Mouse (Mus musculus) hindbrain, embryonic 11.5 days (tissue): Measurements from ENCODE around the gene Speg. TPM values are rescaled to one million over a fixed set of nuclear protein-coding genes. Genes with fewer than 3 reads are reported as not detected.

ENCODE experiments used
- ATAC-seq: fragments of 200-750 bp; cut with Nextera tagmentation; 2 replicates; pipeline ENCODE4 v1.8.0; 2017; ENCODE audit warnings: mild to moderate bottlenecking, moderate TSS enrichment, moderate library complexity; ENCODE audit not compliant: low FRiP score
- DNase-seq: peaks from one replicate; pipeline ENCODE4 v3.0.0-alpha.2; 2015; ENCODE audit warnings: low spot score
- H3K27ac ChIP-seq: fragments of 300-500 bp; sonication (generic); 2 replicates; pipeline ENCODE4 v1.5.1; 2014; ENCODE audit warnings: mild to moderate bottlenecking, low read depth, low read length
- H3K27me3 ChIP-seq: fragments of 300-500 bp; sonication (generic); 2 replicates; pipeline ENCODE4 v1.6.1; 2014; ENCODE audit warnings: mild to moderate bottlenecking, low read length, moderate library complexity, mixed read lengths; ENCODE audit not compliant: control insufficient read depth, insufficient read depth
- H3K36me3 ChIP-seq: fragments of 300-500 bp; sonication (generic); 2 replicates; pipeline ENCODE4 v1.6.1; 2014; ENCODE audit warnings: mild to moderate bottlenecking, low read length, moderate library complexity, mixed read lengths; ENCODE audit not compliant: control insufficient read depth, insufficient read depth
- H3K4me1 ChIP-seq: fragments of 300-500 bp; sonication (generic); replicated peaks from 2 replicates; pipeline ENCODE4 v1.6.1; 2014; ENCODE audit warnings: low read length, mixed read lengths; ENCODE audit not compliant: control insufficient read depth, insufficient read depth
- H3K4me2 ChIP-seq: fragments of 300-500 bp; sonication (generic); replicated peaks from 2 replicates; pipeline ENCODE4 v1.6.1; 2014; ENCODE audit warnings: mild to moderate bottlenecking, low read depth, low read length
- H3K4me3 ChIP-seq: fragments of 300-500 bp; sonication (generic); 2 replicates; pipeline ENCODE4 v1.5.1; 2014; ENCODE audit warnings: low read depth, low read length
- H3K9ac ChIP-seq: fragments of 300-500 bp; sonication (generic); 2 replicates; pipeline ENCODE4 v1.6.1; 2014; ENCODE audit warnings: low read depth, low read length
- H3K9me3 ChIP-seq: fragments of 300-500 bp; sonication (generic); 2 replicates; pipeline ENCODE4 v1.6.1; 2016; ENCODE audit warnings: low read length; ENCODE audit not compliant: control insufficient read depth
- WGBS: fragments of 180-500 bp; shearing (Covaris S2); extraction: QIAGEN DNeasy Blood & Tissue Kit; methylation state at CpG from one replicate; pipeline ENCODE4 v1.1.7; 2014; 5-methylcytosine and 5-hydroxymethylcytosine counted together
- polyA plus RNA-seq: library from polyadenylated mRNA; unstranded; fragments of >200 nt; fragmentation: Nextera tagmentation; extraction: Ambion mirVana; gene quantifications from 2 replicates; pipeline ENCODE4 v1.2.1, GENCODE M21; 2014

Gene Speg
- polyA plus RNA-seq, 1 experiment from 2014 or later, result 11.1 TPM

- H3K27me3 ChIP-seq, result peaks cover 37% of the 10 kb centered on the region
- 68% methylated on average over 4 of the region's 5 CpGs for WGBS
These were observed 76.8 kb downstream of the Speg start for GRCm38 (mm10) chr1:75451900-75452299.

GRCm38 (mm10) chr1:75455433-75455832, 80.3 kb downstream of the Speg start:
- no peaks in the 10 kb centered on the region for H3K9me3 ChIP-seq
- no peak for DNase-seq
- WGBS, result 77% methylated on average over 3 of the region's 3 CpGs
- H3K36me3 ChIP-seq, result peaks cover under 1% of the 10 kb centered on the region; the same call in 1 of the 2 replicates
- ATAC-seq, result no peak
- no peak overlapping the region for H3K4me2 ChIP-seq
- no peak overlapping the region for H3K9ac ChIP-seq
- H3K4me3 ChIP-seq, result no peak overlapping the region
- H3K27me3 ChIP-seq, result peaks cover 21% of the 10 kb centered on the region
- peak overlapping the region; percentile 49; the same call in 1 of the 2 replicates for H3K27ac ChIP-seq
- H3K4me1 ChIP-seq, result peaks cover 15% of the 10 kb centered on the region

More at GRCm38 (mm10) chr1:75451900-75452299, 76.8 kb downstream of the Speg start:
- peaks cover 2% of the 10 kb centered on the region; the same call in 1 of the 2 replicates for H3K36me3 ChIP-seq
- peak overlapping the region; percentile 34; the same call in 1 of the 2 replicates for H3K4me3 ChIP-seq
- no peaks in the 10 kb centered on the region for H3K9me3 ChIP-seq
- H3K27ac ChIP-seq, result no peak overlapping the region
- peaks cover 34% of the 10 kb centered on the region for H3K4me1 ChIP-seq
- DNase-seq (no peak), ATAC-seq (no peak)
- H3K9ac ChIP-seq, result no peak overlapping the region
- H3K4me2 ChIP-seq, result peak overlapping the region; percentile 27

- H3K4me3 ChIP-seq, result no peak overlapping the region
- ATAC-seq (peak; percentile 72), DNase-seq (peak; percentile 35)
- H3K27ac ChIP-seq, result peak overlapping the region; percentile 49; the same call in 1 of the 2 replicates
- H3K27me3 ChIP-seq, result peaks cover 16% of the 10 kb centered on the region
- peaks cover 10% of the 10 kb centered on the region for H3K4me1 ChIP-seq
- 19% methylated on average over 5 of the region's 5 CpGs for WGBS
- no peak overlapping the region for H3K9ac ChIP-seq
- H3K4me2 ChIP-seq, result no peak overlapping the region
- H3K36me3 ChIP-seq, result no peaks in the 10 kb centered on the region
- no peaks in the 10 kb centered on the region for H3K9me3 ChIP-seq
These were observed 80.9 kb downstream of the Speg start for GRCm38 (mm10) chr1:75455948-75456347.

- Histone ChIP-seq H3K27ac (peak overlapping the region; percentile 60), H3K9me3 (no peaks in the 10 kb centered on the region), H3K27me3 (peaks cover 6% of the 10 kb centered on the region), H3K36me3 (no peaks in the 10 kb centered on the region), H3K4me3 (no peak overlapping the region), H3K4me1 (peaks cover 9% of the 10 kb centered on the region), H3K4me2 (no peak overlapping the region), H3K9ac (no peak overlapping the region)
- ATAC-seq, result no peak
- WGBS, result 8% methylated on average over 14 of the region's 14 CpGs
- DNase-seq, result peak; percentile 53
These were observed 81.9 kb downstream of the Speg start for GRCm38 (mm10) chr1:75456746-75457564.

- WGBS, result 5% methylated on average over 9 of the region's 10 CpGs
- no peaks in the 10 kb centered on the region for H3K36me3 ChIP-seq
- H3K27me3 ChIP-seq, result peaks cover 6% of the 10 kb centered on the region
- ATAC-seq (peak; percentile 61), DNase-seq (no peak)
- H3K4me2 ChIP-seq, result peak overlapping the region; percentile 14
- H3K9me3 ChIP-seq, result no peaks in the 10 kb centered on the region
- peak overlapping the region; percentile 52; the same call in 1 of the 2 replicates for H3K9ac ChIP-seq
- H3K27ac ChIP-seq, result peak overlapping the region; percentile 60
- peaks cover 9% of the 10 kb centered on the region for H3K4me1 ChIP-seq
- H3K4me3 ChIP-seq, result no peak overlapping the region
These were observed 82.6 kb downstream of the Speg start for GRCm38 (mm10) chr1:75457710-75458024.

- ATAC-seq (peak; percentile 74), DNase-seq (peak; percentile 62)
- Histone ChIP-seq H3K27me3 (peaks cover 6% of the 10 kb centered on the region), H3K36me3 (no peaks in the 10 kb centered on the region), H3K9me3 (no peaks in the 10 kb centered on the region), H3K9ac (peak overlapping the region; percentile 52), H3K27ac (peak overlapping the region; percentile 60), H3K4me1 (peaks cover 9% of the 10 kb centered on the region), H3K4me2 (peak overlapping the region; percentile 58), H3K4me3 (peak overlapping the region; percentile 22)
- WGBS, result 3% methylated on average over 41 of the region's 42 CpGs
These were observed 83.1 kb downstream of the Speg start for GRCm38 (mm10) chr1:75458025-75458788.

GRCm38 (mm10) chr1:75458789-75459684, 83.9 kb downstream of the Speg start:
- Histone ChIP-seq H3K9me3 (no peaks in the 10 kb centered on the region), H3K27ac (peak overlapping the region; percentile 60), H3K4me1 (peaks cover 9% of the 10 kb centered on the region), H3K36me3 (no peaks in the 10 kb centered on the region), H3K4me3 (peak overlapping the region; percentile 22), H3K9ac (peak overlapping the region; percentile 52), H3K4me2 (peak overlapping the region; percentile 58), H3K27me3 (peaks cover 6% of the 10 kb centered on the region)
- DNase-seq, result peak; percentile 26
- WGBS, result 15% methylated on average over 20 of the region's 23 CpGs
- no peak for ATAC-seq

- H3K9me3 ChIP-seq, result no peaks in the 10 kb centered on the region
- H3K4me1 ChIP-seq, result peaks cover 7% of the 10 kb centered on the region
- H3K36me3 ChIP-seq, result no peaks in the 10 kb centered on the region
- peaks cover 6% of the 10 kb centered on the region for H3K27me3 ChIP-seq
- H3K9ac ChIP-seq, result no peak overlapping the region
- H3K4me2 ChIP-seq, result no peak overlapping the region
- DNase-seq (no peak), ATAC-seq (no peak)
- no peak overlapping the region for H3K4me3 ChIP-seq
- WGBS, result 85% methylated on average over 7 of the region's 7 CpGs
- no peak overlapping the region for H3K27ac ChIP-seq
These were observed 85.2 kb downstream of the Speg start for GRCm38 (mm10) chr1:75460297-75460696.
